Mouse (Mus musculus) left cerebral cortex, adult 11 months (tissue): ENCODE measurements at regions not wholly inside any gene's neighbourhood (a gene's known extent, or its start where the extent isn't known, plus 50 kb on each side); places are given as distances from the start of the nearest gene placed in this dataset.

Experiments
- DNase-seq: peaks from one replicate; pipeline ENCODE4 v3.0.0; 2022; ENCODE audit warnings: low spot score

DNA sequence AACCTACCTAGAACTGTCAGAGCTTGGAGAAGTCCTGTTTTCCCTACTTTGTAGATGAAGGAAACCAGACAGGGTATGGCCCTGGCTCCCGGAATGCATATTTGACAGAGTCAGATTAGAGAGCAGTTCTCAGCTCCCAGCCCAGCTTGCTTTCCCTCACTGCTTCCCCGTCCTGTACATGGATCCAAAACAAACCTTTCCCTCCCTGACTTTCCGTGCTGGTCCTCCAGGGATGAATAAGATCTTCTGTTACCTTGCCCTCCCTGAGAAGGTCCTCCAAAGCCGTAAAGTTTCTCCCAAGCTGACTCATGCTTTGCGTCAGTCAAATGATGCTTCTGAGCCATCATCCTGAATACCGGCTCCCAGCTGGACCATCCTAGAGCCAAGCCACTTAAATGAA lies 160.2 kb upstream of the Jmjd1c start:
- no peak for DNase-seq

DNA sequence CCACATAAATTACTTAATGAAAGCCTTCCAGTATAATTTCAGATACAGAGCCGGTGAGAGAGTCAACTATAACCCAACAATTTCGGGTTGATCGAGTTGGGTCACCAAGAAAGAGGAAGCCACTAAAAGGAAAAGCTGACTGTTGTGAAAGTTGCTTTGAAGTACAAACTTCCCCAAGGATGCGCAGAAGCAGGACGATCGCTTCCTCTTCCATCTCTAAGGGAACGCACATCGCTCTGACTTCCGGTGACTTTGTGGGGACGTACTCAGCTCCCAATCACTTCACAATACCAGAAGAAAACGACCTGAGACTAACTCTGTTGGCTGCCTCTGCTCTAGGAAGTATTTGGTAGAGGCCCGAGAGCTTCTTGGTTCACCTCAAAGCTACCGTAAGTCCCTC lies 158.8 kb upstream of the Jmjd1c start:
- DNase-seq = no peak

DNA sequence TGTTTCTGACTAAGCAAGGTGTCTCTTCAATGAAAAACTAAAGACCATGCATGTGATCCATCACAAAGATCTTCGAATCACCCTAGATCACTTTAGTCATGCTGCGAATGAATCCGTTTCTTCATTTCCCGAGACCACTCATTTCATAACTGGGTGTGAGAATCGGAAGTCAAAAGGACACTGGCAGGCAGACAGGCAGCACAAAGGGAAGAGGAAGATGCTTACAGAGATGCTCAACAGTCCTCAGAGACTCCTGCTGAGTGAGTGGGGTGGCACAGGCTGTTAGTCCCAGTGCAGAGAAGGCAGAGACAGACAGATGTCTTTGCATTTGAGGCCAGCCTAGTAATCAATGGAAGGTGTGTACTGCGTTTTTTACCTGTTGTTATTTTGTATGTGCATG lies 155.6 kb upstream of the Jmjd1c start:
- no peak for DNase-seq

DNA sequence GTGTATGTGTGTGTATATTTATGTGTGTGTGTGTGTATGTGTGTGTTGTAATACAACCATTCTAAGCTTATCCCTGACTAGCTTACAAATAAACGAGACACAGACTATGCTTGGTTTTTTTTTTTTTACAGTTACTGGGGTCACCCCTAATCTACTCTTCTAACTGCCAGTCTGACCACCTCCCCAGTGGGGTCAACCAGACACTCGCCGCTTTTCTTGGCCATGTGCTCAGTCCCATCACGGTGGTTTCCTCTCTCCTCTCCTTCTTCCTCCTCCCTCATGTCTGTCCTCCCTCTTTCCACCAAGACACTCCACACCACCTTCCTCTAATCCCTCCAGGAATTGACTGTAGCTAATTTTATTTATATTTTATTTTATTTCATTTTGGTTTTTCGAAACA lies 155.0 kb upstream of the Jmjd1c start:
- DNase-seq = no peak

DNA sequence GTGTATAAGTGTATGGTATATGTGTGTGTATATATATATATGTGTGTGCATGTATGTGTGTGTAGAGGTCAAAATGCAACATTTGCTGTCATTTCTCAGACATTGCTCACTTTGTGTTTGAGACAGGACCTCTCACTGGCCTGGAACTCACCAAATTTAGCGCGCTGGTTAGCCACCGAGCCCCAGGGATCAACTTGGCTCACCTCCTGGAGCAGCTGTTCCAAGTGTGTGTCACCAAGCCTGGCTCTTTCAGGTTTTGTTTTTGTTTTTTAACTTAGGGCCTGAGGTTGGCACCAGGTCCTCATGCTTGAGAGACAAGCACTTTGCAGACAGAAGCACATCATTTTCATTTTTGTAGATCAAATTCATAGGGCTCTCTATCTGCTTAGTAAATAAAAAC lies 154.0 kb upstream of the Jmjd1c start:
- DNase-seq = no peak

DNA sequence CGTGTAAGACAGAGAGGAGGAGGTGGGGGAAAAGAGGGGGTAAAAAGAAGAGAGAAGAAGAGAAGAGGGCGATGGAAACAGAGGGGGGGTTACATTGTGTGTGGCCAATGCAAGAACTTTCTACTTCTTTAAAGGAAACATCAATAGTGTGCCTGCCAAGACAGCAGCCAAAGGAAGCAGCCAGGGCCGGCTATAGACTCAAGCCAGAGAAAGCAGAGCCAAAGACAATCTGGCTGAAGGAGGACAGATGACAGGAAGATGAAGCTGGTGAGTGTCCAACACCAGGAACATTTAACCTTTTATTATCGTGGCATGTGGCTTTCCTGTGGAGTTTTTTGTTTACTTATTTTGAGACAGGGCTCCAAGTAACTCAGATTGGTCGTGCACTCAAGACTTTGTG lies 152.1 kb upstream of the Jmjd1c start:
- DNase-seq = no peak

DNA sequence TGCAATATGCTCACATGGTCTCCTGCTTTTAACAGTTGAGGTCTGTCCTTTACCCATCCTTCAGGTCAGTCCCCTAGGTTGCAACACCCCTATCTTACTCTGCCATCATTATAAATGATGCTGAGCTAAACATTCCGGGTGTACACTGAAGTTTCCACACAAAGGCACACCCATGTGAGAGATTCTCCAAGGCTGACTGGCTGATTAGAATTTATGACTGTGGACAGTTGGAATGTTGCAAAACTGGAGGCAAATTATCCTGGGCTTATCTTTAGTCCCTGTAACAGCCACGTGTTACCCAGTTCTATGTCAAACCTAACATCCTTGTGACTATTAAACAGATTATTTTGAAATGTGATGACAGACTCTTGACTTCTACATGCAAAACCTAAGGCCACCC lies 149.8 kb upstream of the Jmjd1c start:
- no peak for DNase-seq

DNA sequence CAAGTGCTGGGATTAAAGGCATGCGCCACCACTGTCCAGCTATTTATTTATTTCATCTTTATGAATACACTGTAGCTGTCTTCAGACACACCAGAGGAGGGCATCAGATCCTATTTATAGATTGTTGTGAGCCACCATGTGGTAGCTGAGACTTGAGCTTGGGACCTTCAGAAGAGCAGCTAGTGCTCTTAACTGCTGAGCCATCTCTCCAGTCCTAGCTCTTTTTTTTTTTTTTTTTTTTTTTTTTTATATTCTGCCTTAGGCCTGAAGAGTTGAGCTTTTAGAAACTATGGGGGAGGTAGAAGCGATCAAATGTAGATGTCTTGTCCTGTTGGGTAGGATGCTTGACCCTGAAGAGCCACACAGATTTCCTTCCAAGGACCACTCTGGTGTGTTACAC lies 147.6 kb upstream of the Jmjd1c start:
- DNase-seq = no peak

DNA sequence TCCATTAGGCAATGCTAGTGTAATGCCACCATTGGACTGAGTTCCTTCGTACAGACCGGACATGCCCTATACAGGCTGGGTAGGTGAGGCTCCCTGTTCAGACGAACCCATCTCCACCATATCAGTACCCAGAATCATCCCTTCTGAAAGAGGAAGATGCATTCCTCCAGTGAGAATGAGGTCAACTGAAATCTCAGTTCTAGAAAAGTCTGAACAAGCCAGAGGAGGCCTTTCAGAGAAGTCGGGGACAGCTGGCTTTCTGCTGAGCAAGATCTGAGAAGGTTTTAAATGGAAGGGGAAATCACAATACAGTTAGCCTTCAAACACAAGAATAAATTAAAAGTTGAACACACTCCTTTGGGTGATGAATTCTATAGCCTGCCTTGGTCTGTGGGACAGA lies 145.5 kb upstream of the Jmjd1c start:
- DNase-seq = no peak

DNA sequence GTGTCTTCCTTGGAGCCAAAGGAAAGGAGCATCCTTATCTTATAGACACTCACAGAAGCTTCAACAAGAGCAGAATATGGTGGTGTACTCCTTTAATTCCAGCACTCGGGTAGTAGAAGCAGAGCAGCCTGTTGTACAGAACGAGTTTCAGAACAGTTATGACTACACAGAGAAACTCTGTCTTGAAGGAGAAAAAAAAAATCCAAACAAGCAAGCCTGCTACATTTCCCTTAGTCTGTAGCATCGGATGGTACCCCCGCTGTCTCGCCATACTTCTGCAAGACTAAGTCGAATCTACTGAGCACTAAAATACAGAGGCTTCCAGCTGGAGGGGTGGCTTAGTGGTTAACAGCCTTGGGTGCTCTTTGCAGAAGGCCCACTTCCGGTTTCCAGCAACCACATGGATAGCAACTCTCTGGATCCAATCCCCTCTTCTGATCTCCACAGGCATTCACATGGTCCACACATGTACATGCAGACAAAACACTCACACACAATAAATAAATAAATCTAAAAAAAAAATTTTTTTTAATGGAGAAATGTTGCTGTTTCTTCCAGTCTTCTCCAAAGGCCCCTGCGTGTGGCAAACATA lies 144.6 kb upstream of the Jmjd1c start:
- DNase-seq = no peak

DNA sequence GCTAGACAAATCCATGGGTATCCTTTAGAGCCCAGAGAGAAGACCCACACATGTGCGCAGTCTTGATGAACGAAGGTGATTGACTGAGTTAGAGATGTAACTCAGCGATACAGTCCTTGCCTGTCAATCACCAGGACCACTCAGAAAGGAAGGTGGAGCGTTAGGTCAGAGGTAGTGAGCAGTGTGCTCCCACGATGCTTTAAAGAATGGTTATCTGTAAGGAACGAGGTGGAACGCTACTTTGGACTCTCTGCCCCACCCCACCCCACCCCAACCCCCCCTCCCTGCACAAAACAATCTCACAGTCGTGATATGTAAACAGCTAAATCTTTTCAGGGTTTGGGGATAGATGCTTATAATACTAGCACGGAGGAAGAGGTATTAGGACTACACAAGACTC lies 144.0 kb upstream of the Jmjd1c start:
- no peak for DNase-seq

DNA sequence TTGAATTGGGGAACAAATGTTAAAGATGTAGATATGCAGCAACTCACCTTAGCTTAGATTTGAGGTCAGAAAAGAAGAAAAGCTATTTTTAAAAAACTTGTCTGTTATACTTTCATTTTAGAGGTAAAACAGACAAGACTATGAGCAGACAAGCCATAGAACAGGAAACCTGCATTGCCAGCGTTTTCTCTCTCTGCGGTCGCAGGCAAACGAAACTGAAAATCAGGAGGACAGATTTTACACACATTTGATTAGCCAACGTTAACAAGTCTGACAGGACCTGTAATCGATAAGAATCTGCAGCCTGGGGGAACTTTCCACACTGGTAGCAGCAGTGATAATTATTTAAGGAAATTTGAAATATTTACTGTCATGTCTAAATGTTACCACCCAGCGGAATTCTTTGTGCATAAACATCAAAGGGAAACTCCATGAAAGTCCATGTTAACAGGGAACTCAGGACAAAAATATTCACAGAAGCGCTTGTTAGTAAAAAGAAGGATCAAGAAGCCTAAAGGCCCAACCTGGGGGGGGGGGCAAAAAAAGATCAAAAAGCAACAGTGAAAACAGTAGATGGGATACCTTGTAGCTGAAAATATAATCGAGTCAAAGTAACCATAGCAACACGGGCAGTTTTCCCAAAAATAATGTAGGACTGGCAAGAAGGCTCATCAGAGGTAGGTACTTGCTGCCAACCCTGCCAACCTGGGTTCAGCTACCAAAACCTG lies 142.5 kb upstream of the Jmjd1c start:
- DNase-seq = no peak

DNA sequence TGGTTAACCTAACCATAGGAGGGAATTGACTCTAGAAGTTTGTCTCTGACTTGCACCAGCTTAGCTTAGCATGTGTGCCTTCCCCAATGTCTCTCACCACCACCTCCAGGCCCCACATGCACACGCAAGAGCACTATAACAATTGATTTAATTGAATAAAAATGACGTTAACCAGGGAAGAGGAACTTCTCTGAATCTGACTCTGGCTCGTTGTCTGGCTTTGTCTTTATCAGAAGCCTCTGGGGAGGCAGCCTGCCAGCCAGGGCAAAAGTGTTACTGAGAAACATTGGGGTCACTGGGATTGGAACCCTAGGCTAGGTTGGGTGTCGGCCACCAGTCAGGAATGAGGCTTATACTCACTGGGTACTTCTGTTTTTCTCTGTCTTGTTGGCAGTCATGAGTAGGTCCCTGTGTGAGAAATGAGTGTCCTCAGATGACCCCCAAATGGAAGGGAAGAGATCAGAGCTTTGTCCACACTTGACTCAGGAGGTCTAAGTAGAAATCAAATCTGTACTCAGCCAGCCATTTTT lies 141.9 kb upstream of the Jmjd1c start:
- no peak for DNase-seq

DNA sequence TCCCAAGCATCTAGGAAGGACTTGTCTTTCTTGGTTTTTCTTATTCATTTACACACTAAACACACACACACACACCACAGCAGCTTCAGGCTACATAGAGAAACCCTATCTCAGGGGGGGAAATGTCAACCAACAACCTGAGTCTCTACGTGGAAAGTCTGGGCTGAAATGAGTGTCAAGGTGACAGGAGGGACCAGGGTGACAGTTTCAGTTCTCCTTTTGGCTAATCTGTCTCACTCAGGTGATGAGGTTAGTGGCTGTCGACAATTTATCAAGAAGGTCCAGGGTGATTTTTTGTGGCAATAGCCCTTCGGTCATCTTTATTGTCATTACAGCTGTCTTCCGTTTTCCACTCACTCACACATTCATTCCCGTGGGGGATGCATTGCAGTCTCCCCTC lies 140.5 kb upstream of the Jmjd1c start:
- DNase-seq = no peak

DNA sequence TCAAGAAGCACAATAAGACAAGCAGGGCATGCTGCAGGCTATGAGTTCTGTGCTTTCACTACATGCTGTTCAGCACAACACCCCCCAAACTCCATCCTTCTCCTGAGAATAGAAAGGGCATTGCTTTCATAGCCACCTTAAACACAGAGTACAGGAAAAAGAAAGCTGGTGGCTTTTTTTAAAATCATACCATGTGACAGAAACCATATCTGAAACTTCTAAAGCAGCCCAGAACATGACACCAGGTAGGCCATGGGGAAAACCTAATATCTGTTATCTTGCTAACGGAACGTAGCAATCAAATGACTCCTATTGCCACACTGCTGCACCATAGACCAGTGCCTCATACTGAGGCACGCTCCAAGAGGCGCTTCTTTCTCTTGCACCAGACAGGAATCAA lies 139.3 kb upstream of the Jmjd1c start:
- DNase-seq = no peak

DNA sequence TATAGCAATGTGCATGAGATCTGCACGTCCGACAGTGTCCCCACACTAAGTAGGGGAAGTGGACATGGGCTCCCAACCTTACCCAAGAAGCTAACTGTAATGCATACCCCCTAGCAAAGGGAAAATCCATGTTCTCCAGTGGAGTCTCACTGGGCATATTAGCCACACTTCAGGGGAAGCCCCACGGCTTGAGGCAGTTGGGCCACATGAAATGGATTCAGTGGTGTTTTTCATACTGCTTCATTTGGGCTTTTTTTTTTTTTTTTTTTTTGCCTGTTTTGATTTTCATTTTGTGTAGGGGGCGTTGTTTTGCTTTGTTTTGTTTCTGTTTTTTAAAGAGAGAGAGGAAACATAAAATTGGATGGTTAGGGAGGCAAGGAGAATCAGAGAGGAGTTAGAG lies 138.6 kb upstream of the Jmjd1c start:
- DNase-seq = no peak
